Mouse (Mus musculus) E14TG2a.4 (cell line): ENCODE results near the gene Psma5.

ENCODE experiments used
- H3K27me3 ChIP-seq: 2 replicates; pipeline ENCODE4 v1.6.1; 2014; ENCODE audit warnings: low read length, control low read depth; ENCODE audit not compliant: insufficient read depth
- H3K36me3 ChIP-seq: 2 replicates; pipeline ENCODE4 v1.6.1; 2014; ENCODE audit warnings: low read length, control low read depth; ENCODE audit not compliant: insufficient read depth
- H3K4me1 ChIP-seq: replicated peaks from 2 replicates; pipeline ENCODE4 v1.6.1; 2014; ENCODE audit warnings: low read depth, low read length, control low read depth
- H3K4me3 ChIP-seq: replicated peaks from 2 replicates; pipeline ENCODE4 v1.5.1; 2014; ENCODE audit warnings: mild to moderate bottlenecking, low read length
- H3K9me3 ChIP-seq: 2 replicates; pipeline ENCODE4 v1.6.1; 2014; ENCODE audit warnings: low read length, control low read depth
- NANOG ChIP-seq: IDR thresholded peaks from 2 replicates; pipeline ENCODE4 v1.6.1; 2014; ENCODE audit warnings: borderline replicate concordance, low read length, mixed read lengths

Gene Psma5

DNA sequence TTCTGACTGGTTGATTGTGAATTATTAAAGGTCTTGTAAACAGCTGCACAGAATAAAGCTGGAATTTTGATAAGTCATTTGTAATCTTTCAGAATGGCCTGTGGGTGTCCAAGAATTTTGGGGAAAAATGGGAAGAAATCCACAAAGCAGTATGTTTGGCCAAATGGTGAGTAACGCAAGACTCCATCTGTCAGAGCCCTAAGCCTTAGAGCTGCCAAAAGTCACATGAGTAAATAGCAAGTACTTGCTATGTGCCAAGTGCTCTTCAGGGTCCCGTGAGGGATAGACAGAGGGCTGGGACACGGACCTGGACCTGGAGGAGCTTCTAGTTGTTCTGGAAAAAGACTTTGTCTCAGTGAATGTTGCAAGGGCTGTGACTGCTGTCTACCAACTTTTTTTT lies 71.2 kb downstream of the Psma5 start:
- no peak for TF ChIP-seq NANOG
- H3K27me3 ChIP-seq = no peaks in the 10 kb centered on the region
- peaks cover 5% of the 10 kb centered on the region for H3K4me1 ChIP-seq
- H3K4me3 ChIP-seq = no peak overlapping the region
- peaks cover 5% of the 10 kb centered on the region; the same call in 1 of the 2 replicates for H3K36me3 ChIP-seq
- no peaks in the 10 kb centered on the region for H3K9me3 ChIP-seq

DNA sequence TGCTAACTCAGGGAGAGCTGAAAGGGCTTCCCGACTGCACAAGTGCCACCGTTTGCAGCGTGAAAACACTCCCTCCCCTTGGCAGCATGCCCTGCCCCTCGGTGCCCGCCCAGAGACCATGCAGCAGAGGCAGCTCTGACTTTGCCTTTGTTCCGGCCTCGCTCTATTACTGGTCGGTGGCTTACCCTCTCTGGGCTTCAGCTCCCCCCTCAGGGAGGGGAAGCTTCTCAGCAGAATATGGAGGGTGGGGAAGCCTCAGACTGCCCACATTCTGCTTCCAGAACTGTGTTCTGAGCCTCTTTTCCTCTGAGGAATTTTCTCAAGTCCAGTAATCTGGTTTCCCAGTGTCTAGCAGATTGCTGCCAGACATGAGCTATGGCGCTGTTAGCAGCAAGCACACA lies 71.7 kb downstream of the Psma5 start:
- Histone ChIP-seq H3K27me3 (no peaks in the 10 kb centered on the region), H3K9me3 (no peaks in the 10 kb centered on the region), H3K4me1 (peaks cover 3% of the 10 kb centered on the region; the same call in 1 of the 2 replicates), H3K36me3 (peaks cover 5% of the 10 kb centered on the region; the same call in 1 of the 2 replicates), H3K4me3 (no peak overlapping the region)
- no peak for TF ChIP-seq NANOG
